In the genomic region with DNA sequence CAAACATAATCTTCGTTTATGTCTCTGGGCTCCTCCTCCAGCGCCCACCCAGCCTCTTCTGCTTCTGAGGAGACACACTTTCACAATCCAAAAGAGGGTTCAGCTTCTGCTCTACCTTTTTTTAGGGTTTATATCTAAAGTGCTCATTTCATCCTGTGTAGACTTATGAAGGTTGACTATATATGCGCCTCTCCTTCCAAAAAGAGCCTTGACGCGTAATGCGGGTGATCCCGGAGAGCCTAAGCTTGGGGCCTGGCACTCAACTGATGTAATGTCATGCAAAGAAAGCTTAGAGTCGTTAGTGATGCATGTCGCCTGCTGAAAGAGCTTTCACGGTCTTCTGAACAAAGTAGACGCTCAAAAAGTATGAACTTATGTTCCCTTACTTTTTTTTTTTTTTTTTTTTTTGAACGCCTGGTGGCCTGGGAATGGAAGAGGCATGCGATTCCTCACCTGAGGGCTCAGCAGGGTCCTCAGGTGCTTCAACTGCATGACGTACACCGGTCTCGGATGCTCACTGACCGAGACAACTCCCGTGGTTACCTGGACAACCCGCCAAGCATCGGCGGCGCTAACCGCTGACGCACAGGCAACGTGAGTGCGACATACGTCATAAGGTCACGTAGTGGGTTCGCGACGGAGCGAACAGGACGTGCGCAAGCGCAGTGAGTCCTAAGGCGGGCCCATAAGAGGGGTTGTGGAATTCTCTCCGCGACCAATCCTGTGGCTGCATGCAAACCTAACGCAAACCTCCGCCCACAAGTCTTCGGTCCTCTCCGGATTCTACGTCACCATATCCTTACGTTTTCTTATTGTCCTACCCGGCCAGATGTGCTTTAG, we compare ENCODE assay signal across 8 mouse cellular contexts. TPM values are rescaled to one million over a fixed set of nuclear protein-coding genes. Genes with fewer than 3 reads are reported as not detected.
DNase-seq lines count a peak whose midpoint lies in the region; ATAC-seq and TF ChIP-seq lines count a peak whose summit lies in the region.

TSS of gene Ift172 (minus strand) at position 596 of the 840 bp plus-strand sequence.

- peak within 1 kb of the TSS; percentile 86 for H3K27ac ChIP-seq in forebrain, embryonic 10.5 days
- H3K27ac ChIP-seq in heart, embryonic 15.5 days = peak within 1 kb of the TSS; percentile 85
- peak within 1 kb of the TSS; percentile 66 for H3K27ac ChIP-seq in liver, embryonic 14.5 days
- H3K27ac ChIP-seq in neural tube, embryonic 11.5 days (ENCODE audit: low read depth, low read length) = peak within 1 kb of the TSS; percentile 67; the same call in 1 of the 2 replicates
- H3K27ac ChIP-seq in stomach, postnatal 0 days (replicated peaks) = peak within 1 kb of the TSS; percentile 78

- WGBS in forebrain, embryonic 10.5 days = 3% methylated on average over 45 of the region's 45 CpGs
- 3% methylated on average over 45 of the region's 45 CpGs for WGBS in heart, embryonic 15.5 days
- WGBS in liver, embryonic 14.5 days (ENCODE audit: insufficient replicate concordance) = 2% methylated on average over 45 of the region's 45 CpGs
- 3% methylated on average over 45 of the region's 45 CpGs for WGBS in neural tube, embryonic 11.5 days
- WGBS in stomach, postnatal 0 days = 2% methylated on average over 45 of the region's 45 CpGs

- peak within 1 kb of the TSS; percentile 74 for H3K4me2 ChIP-seq in heart, embryonic 15.5 days
- H3K4me2 ChIP-seq in liver, embryonic 14.5 days (ENCODE audit: low read depth) = peak within 1 kb of the TSS; percentile 94
- peak within 1 kb of the TSS; percentile 79 for H3K4me2 ChIP-seq in neural tube, embryonic 11.5 days (ENCODE audit: low read depth)
- H3K4me2 ChIP-seq in stomach, postnatal 0 days (replicated peaks; ENCODE audit: low read depth) = peak within 1 kb of the TSS; percentile 69

- peak within 1 kb of the TSS; percentile 63 for H3K4me3 ChIP-seq in forebrain, embryonic 10.5 days
- H3K4me3 ChIP-seq in heart, embryonic 15.5 days = peak within 1 kb of the TSS; percentile 63
- peak within 1 kb of the TSS; percentile 70 to 83 for H3K4me3 ChIP-seq in liver, embryonic 14.5 days (ENCODE audit: insufficient read depth in 1 of 2, low read depth in 2 of 2, low read length in 2 of 2)
- peak within 1 kb of the TSS; percentile 48 for H3K4me3 ChIP-seq in neural tube, embryonic 11.5 days (ENCODE audit: low read depth, low read length)
- H3K4me3 ChIP-seq in stomach, postnatal 0 days (ENCODE audit: low read depth, low read length) = peak within 1 kb of the TSS; percentile 42

- TF ChIP-seq EP300 in liver, embryonic 14.5 days (IDR thresholded peaks at IDR 0.05; ENCODE audit: low read depth) = no peak
- TF ChIP-seq EP300 in stomach, postnatal 0 days (optimal IDR thresholded peaks at IDR 0.05) = no peak

- no peaks in the 10 kb centered on the region for H3K9me3 ChIP-seq in forebrain, embryonic 10.5 days
- H3K9me3 ChIP-seq in heart, embryonic 15.5 days (replicated peaks) = no peaks in the 10 kb centered on the region
- H3K9me3 ChIP-seq in liver, embryonic 14.5 days (ENCODE audit: control insufficient read depth, low read length) = no peaks in the 10 kb centered on the region
- no peaks in the 10 kb centered on the region for H3K9me3 ChIP-seq in neural tube, embryonic 11.5 days (ENCODE audit: control insufficient read depth, low read length)
- no peaks in the 10 kb centered on the region for H3K9me3 ChIP-seq in stomach, postnatal 0 days (ENCODE audit: control insufficient read depth, low read length)

- peak; percentile 95 for ATAC-seq in heart, embryonic 15.5 days (replicated peaks; ENCODE audit: insufficient number of reproducible peaks, insufficient read depth, low FRiP score, low read depth)
- peak; percentile 95 for ATAC-seq in liver, embryonic 14.5 days (ENCODE audit: insufficient read depth)
- peak; percentile 81 for ATAC-seq in neural tube, embryonic 11.5 days (ENCODE audit: insufficient read depth, low FRiP score, low TSS enrichment)
- ATAC-seq in stomach, postnatal 0 days (ENCODE audit: low FRiP score, low TSS enrichment) = peak; percentile 96

- DNase-seq in CD8-positive naive resting alpha-beta T cell, adult 2 months (ENCODE audit: low read depth in 2 of 2, low spot score in 2 of 2) = peak; percentile 91 to 92
- DNase-seq in c-Kit-positive CD71-negative TER-119-negative erythroid progenitor cells, embryonic 14.5 days (ENCODE audit: low read depth) = peak; percentile 95
- DNase-seq in forebrain, embryonic 10.5 days (ENCODE audit: extremely low spot score, low spot score) = peak; percentile 95
- peak; percentile 97 to 99 for DNase-seq in kidney, postnatal 25 days
- DNase-seq in liver, embryonic 14.5 days (ENCODE audit: low read depth in 3 of 3, low spot score in 3 of 3) = peak; percentile 95 to 96 (median 96)
- peak; percentile 97 for DNase-seq in neural tube, embryonic 11.5 days (ENCODE audit: low spot score)
- peak; percentile 96 for DNase-seq in stomach, postnatal 0 days (ENCODE audit: low spot score)

- TF ChIP-seq CTCF in liver, embryonic 14.5 days (IDR thresholded peaks at IDR 0.05; ENCODE audit: low read depth) = 0 out of 2 replicates have a peak, but pooled peaks have one; percentile 15
- no peak for TF ChIP-seq CTCF in stomach, postnatal 0 days (IDR thresholded peaks at IDR 0.05; ENCODE audit: low read depth)

- H3K36me3 ChIP-seq in forebrain, embryonic 10.5 days (replicated peaks) = peaks cover 36% of the 10 kb centered on the region
- peaks cover 14% of the 10 kb centered on the region; the same call in 1 of the 2 replicates for H3K36me3 ChIP-seq in heart, embryonic 15.5 days
- no peaks in the 10 kb centered on the region for H3K36me3 ChIP-seq in liver, embryonic 14.5 days (replicated peaks; ENCODE audit: control insufficient read depth, insufficient read depth, low read depth)
- peaks cover 6% of the 10 kb centered on the region for H3K36me3 ChIP-seq in neural tube, embryonic 11.5 days (ENCODE audit: control insufficient read depth, insufficient read depth, low read length)
- peaks cover 7% of the 10 kb centered on the region for H3K36me3 ChIP-seq in stomach, postnatal 0 days (ENCODE audit: control insufficient read depth, insufficient read depth, low read length)

- no peaks in the 10 kb centered on the region for H3K27me3 ChIP-seq in forebrain, embryonic 10.5 days (ENCODE audit: poor library complexity, severe bottlenecking)
- no peaks in the 10 kb centered on the region for H3K27me3 ChIP-seq in heart, embryonic 15.5 days
- H3K27me3 ChIP-seq in liver, embryonic 14.5 days (ENCODE audit: control insufficient read depth, insufficient read depth, low read length) = peaks cover 14% of the 10 kb centered on the region
- H3K27me3 ChIP-seq in neural tube, embryonic 11.5 days (ENCODE audit: control insufficient read depth, insufficient read depth, low read length) = no peaks in the 10 kb centered on the region
- no peaks in the 10 kb centered on the region for H3K27me3 ChIP-seq in stomach, postnatal 0 days (ENCODE audit: control insufficient read depth, insufficient read depth, low read length)

- H3K9ac ChIP-seq in heart, embryonic 15.5 days = peak within 1 kb of the TSS; percentile 57
- H3K9ac ChIP-seq in liver, embryonic 14.5 days (replicated peaks) = peak within 1 kb of the TSS; percentile 71
- H3K9ac ChIP-seq in neural tube, embryonic 11.5 days (ENCODE audit: low read length) = peak within 1 kb of the TSS; percentile 56
- H3K9ac ChIP-seq in stomach, postnatal 0 days (ENCODE audit: low read length) = peak within 1 kb of the TSS; percentile 55

- peaks cover 48% of the 10 kb centered on the region for H3K4me1 ChIP-seq in forebrain, embryonic 10.5 days
- peaks cover 24% of the 10 kb centered on the region for H3K4me1 ChIP-seq in heart, embryonic 15.5 days (replicated peaks)
- peaks cover 6 to 16% of the 10 kb centered on the region in 2 experiments for H3K4me1 ChIP-seq in liver, embryonic 14.5 days (replicated peaks; ENCODE audit: control insufficient read depth in 2 of 2, insufficient read depth in 2 of 2, low read length in 1 of 2)
- H3K4me1 ChIP-seq in neural tube, embryonic 11.5 days (ENCODE audit: control insufficient read depth, insufficient read depth, low read length) = peaks cover 10% of the 10 kb centered on the region
- H3K4me1 ChIP-seq in stomach, postnatal 0 days (replicated peaks; ENCODE audit: control insufficient read depth, insufficient read depth) = 0 out of 2 replicates have a peak, but pooled peaks cover 3% of the 10 kb centered on the region

RNA-seq across cellular contexts. Expression of gene Ift172, which starts in this region (rescaled TPM):
- polyA plus RNA-seq in forebrain, embryonic 10.5 days (2016; fragmentation: Nextera tagmentation; extraction: Ambion mirVana) = 37.1 and 37.2 TPM in 2 replicates
- 22.3 and 22.7 TPM in 2 replicates for polyA plus RNA-seq in heart, embryonic 15.5 days (2015; fragmentation: Nextera tagmentation; extraction: Ambion mirVana)
- polyA plus RNA-seq in liver, embryonic 14.5 days (2012; rRNA removed) = 3.6 and 3.7 TPM in 2 replicates
- 3.1 and 3.3 TPM in 2 replicates for polyA plus RNA-seq in liver, embryonic 14.5 days (2014; fragmentation: Nextera tagmentation; extraction: Ambion mirVana)
- polyA plus RNA-seq in neural tube, embryonic 11.5 days (2014; fragmentation: Nextera tagmentation; extraction: Ambion mirVana) = 33.0 and 36.7 TPM in 2 replicates
- 20.0 and 20.3 TPM in 2 replicates for polyA plus RNA-seq in stomach, postnatal 0 days (2015; fragmentation: Nextera tagmentation; extraction: Ambion mirVana)

Comparison
In these comparisons a context has a peak if more than half of its experiments do, and no peak if none do; other contexts are left out.
1. Peak in every context shown above with its lines: DNase-seq, ATAC-seq, H3K4me3 ChIP-seq and H3K27ac ChIP-seq.